ENCODE assay signal across 8 mouse cellular contexts in the genomic region with DNA sequence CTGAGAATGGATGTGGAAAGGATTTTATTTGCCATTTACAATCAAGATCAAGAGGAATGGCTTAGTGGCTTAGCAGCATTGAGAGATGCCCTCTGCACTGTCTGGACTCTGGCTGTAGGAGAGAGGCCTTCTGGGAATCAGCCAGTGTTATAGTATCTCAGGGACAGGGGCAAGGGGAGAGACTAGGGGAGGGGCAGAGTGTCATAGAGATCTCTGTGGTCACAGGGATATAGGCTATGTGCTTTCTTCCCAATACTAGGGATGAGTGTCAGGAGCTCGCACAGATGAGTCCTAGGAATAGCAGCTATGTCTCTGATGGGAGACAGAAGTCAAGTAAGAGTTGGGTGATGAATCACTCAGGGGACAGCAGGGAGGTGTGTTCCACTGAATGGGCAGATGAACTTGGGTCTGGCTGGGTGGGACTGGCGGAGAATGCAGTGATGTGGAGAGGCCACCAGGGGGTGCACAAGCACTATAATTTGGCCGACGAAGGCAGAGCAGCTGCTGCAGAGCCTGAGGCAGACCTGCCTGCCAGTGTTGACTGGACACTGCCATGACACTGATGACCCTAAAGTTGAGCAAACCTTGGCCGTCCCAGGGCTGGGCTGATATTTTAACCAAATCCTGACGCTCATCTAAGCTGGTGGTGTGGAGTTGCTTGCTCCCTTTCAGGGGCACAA. TPM values are rescaled to one million over a fixed set of nuclear protein-coding genes. Genes with fewer than 3 reads are reported as not detected.
A peak's percentile ranks its signal among the peaks of the same experiment; 100 is the strongest.
DNase-seq lines count a peak whose midpoint lies in the region; ATAC-seq and TF ChIP-seq lines count a peak whose summit lies in the region.
"Had no signal": no experiment of that assay in that cellular context is flagged by ENCODE, and none has a peak within 500 bp of the region (broad histone marks: within the 10 kb centered on the region; RNA-seq: fewer than 3 reads in every experiment).

No protein-coding gene starts in this region.

- H3K27ac ChIP-seq in bone marrow macrophage, adult 2 months (ENCODE audit: insufficient read depth, low read depth, low read length): no peak overlapping the region
- H3K27ac ChIP-seq in forebrain, embryonic 12.5 days: no peak overlapping the region
- H3K27ac ChIP-seq in hindbrain, embryonic 11.5 days (ENCODE audit: low read depth, low read length): no peak overlapping the region
- no peak overlapping the region for H3K27ac ChIP-seq in midbrain, embryonic 12.5 days (replicated peaks)
- H3K27ac ChIP-seq in small intestine, adult 2 months (ENCODE audit: insufficient read depth, low read depth, low read length): no peak overlapping the region
- H3K27ac ChIP-seq: heart, embryonic 13.5 days had no signal

- 0 out of 2 replicates have a peak, but pooled peaks cover 2% of the 10 kb centered on the region for H3K27me3 ChIP-seq in forebrain, embryonic 12.5 days
- H3K27me3 ChIP-seq in hindbrain, embryonic 11.5 days (ENCODE audit: control insufficient read depth, insufficient read depth, low read length): no peaks in the 10 kb centered on the region; the same call in 1 of the 2 replicates
- 0 out of 2 replicates have a peak, but pooled peaks cover 3% of the 10 kb centered on the region for H3K27me3 ChIP-seq in midbrain, embryonic 12.5 days
- H3K27me3 ChIP-seq in small intestine, adult 2 months (ENCODE audit: control insufficient read depth, insufficient read depth, low read length): no peaks in the 10 kb centered on the region

- H3K36me3 ChIP-seq in forebrain, embryonic 12.5 days (replicated peaks): no peaks in the 10 kb centered on the region
- no peaks in the 10 kb centered on the region for H3K36me3 ChIP-seq in hindbrain, embryonic 11.5 days (ENCODE audit: control insufficient read depth, insufficient read depth, low read length)
- H3K36me3 ChIP-seq in midbrain, embryonic 12.5 days: no peaks in the 10 kb centered on the region
- no peaks in the 10 kb centered on the region for H3K36me3 ChIP-seq in small intestine, adult 2 months (ENCODE audit: control insufficient read depth, insufficient read depth, low read length)
- H3K36me3 ChIP-seq: heart, embryonic 13.5 days had no signal

- no peak overlapping the region for H3K9ac ChIP-seq in forebrain, embryonic 12.5 days
- no peak overlapping the region for H3K9ac ChIP-seq in hindbrain, embryonic 11.5 days (ENCODE audit: low read depth, low read length)
- no peak overlapping the region for H3K9ac ChIP-seq in midbrain, embryonic 12.5 days (replicated peaks)
- H3K9ac ChIP-seq: heart, embryonic 13.5 days had no signal

- peak; percentile 41; the same call in 1 of the 2 replicates for TF ChIP-seq CTCF in bone marrow macrophage, adult 2 months (IDR thresholded peaks at IDR 0.05; ENCODE audit: low read depth, low read length)
- peak; percentile 78 for TF ChIP-seq CTCF in small intestine, adult 2 months (IDR thresholded peaks at IDR 0.05; ENCODE audit: extremely low read depth, insufficient read length, insufficient replicate concordance, low read depth, low read length)

- WGBS in forebrain, embryonic 12.5 days: 14% methylated on average over 6 of the region's 6 CpGs
- WGBS in hindbrain, embryonic 11.5 days: 12% methylated on average over 6 of the region's 6 CpGs
- WGBS in midbrain, embryonic 12.5 days: 15% methylated on average over 6 of the region's 6 CpGs
- 11% methylated on average over 6 of the region's 6 CpGs for WGBS in small intestine, adult 2 months

- no peaks in the 10 kb centered on the region for H3K9me3 ChIP-seq in forebrain, embryonic 12.5 days
- no peaks in the 10 kb centered on the region for H3K9me3 ChIP-seq in hindbrain, embryonic 11.5 days (ENCODE audit: control insufficient read depth, low read length)
- no peaks in the 10 kb centered on the region for H3K9me3 ChIP-seq in midbrain, embryonic 12.5 days
- H3K9me3 ChIP-seq: heart, embryonic 13.5 days had no signal

- intact Hi-C loops in left cerebral cortex, postnatal 25 days (cut with DNase I): loop anchor here (5.0 kb wide), 1 partner anchor 766 kb away; no protein-coding TSS in a partner anchor

- peaks cover 11% of the 10 kb centered on the region for H3K4me1 ChIP-seq in bone marrow macrophage, adult 2 months (ENCODE audit: control insufficient read depth, insufficient read depth, low read length)
- no peaks in the 10 kb centered on the region for H3K4me1 ChIP-seq in forebrain, embryonic 12.5 days
- no peaks in the 10 kb centered on the region for H3K4me1 ChIP-seq in hindbrain, embryonic 11.5 days (replicated peaks; ENCODE audit: control insufficient read depth, insufficient read depth, low read length)
- no peaks in the 10 kb centered on the region for H3K4me1 ChIP-seq in midbrain, embryonic 12.5 days
- H3K4me1 ChIP-seq in small intestine, adult 2 months (ENCODE audit: control insufficient read depth, insufficient read depth, insufficient read length, low read length): no peaks in the 10 kb centered on the region

- no peak for TF ChIP-seq POLR2A in bone marrow macrophage, adult 2 months (IDR thresholded peaks at IDR 0.05; ENCODE audit: borderline replicate concordance, low read depth, low read length)
- no peak for TF ChIP-seq POLR2A in small intestine, adult 2 months (IDR thresholded peaks at IDR 0.05; ENCODE audit: low read depth, low read length)

- no peak overlapping the region for H3K4me2 ChIP-seq in forebrain, embryonic 12.5 days
- H3K4me2 ChIP-seq in hindbrain, embryonic 11.5 days (replicated peaks; ENCODE audit: low read depth, low read length): no peak overlapping the region
- no peak overlapping the region for H3K4me2 ChIP-seq in midbrain, embryonic 12.5 days (replicated peaks)
- H3K4me2 ChIP-seq: heart, embryonic 13.5 days had no signal

- peak; percentile 48; the same call in 1 of the 2 replicates for ATAC-seq in forebrain, embryonic 12.5 days (ENCODE audit: low FRiP score)
- peak; percentile 6; the same call in 1 of the 2 replicates for ATAC-seq in hindbrain, embryonic 11.5 days (ENCODE audit: low FRiP score)
- peak; percentile 38 for ATAC-seq in midbrain, embryonic 12.5 days (ENCODE audit: low FRiP score, low read depth)

- no peak overlapping the region for H3K4me3 ChIP-seq in bone marrow macrophage, adult 2 months (ENCODE audit: insufficient read depth, low read length)
- no peak overlapping the region for H3K4me3 ChIP-seq in forebrain, embryonic 12.5 days (replicated peaks)
- no peak overlapping the region for H3K4me3 ChIP-seq in hindbrain, embryonic 11.5 days (ENCODE audit: low read depth, low read length)
- H3K4me3 ChIP-seq in midbrain, embryonic 12.5 days: no peak overlapping the region
- H3K4me3 ChIP-seq in small intestine, adult 2 months (ENCODE audit: low read depth, low read length): no peak overlapping the region
- H3K4me3 ChIP-seq: heart, embryonic 13.5 days had no signal

- peak; percentile 77 for DNase-seq in MEL-GATA-1-ER (ENCODE audit: extremely low read depth, low read depth)
- DNase-seq in hindbrain, embryonic 11.5 days (ENCODE audit: low spot score): peak; percentile 79
- DNase-seq in left cerebral cortex, postnatal 25 days (ENCODE audit: low spot score in 2 of 2): peak; percentile 58 to 59

RNA-seq across cellular contexts. Expression of gene Tmem121, which starts 30.1 kb away (rescaled TPM):
- not detected in 2 replicates for polyA plus RNA-seq in bone marrow macrophage, adult 2 months (2012; ENCODE audit: insufficient read depth, insufficient read length, missing spikeins)
- polyA plus RNA-seq in forebrain, embryonic 12.5 days (2016; fragmentation: Nextera tagmentation; extraction: Ambion mirVana): 21.6 and 21.9 TPM in 2 replicates
- 8.9 and 10.8 TPM in 2 replicates for polyA plus RNA-seq in hindbrain, embryonic 11.5 days (2014; fragmentation: Nextera tagmentation; extraction: Ambion mirVana)
- total RNA-seq in left cerebral cortex, postnatal 25 days (2021): 10 to 100 TPM; 26.3 to 29.6 TPM
- polyA plus RNA-seq in midbrain, embryonic 12.5 days (2016; fragmentation: Nextera tagmentation; extraction: Ambion mirVana): 25.1 and 25.3 TPM in 2 replicates
- 1.8 and 2.4 TPM in 2 replicates for polyA plus RNA-seq in small intestine, adult 2 months (2012; rRNA removed)

RNA-seq across cellular contexts. Expression of gene Tedc1, which starts 59.6 kb away (rescaled TPM):
- polyA plus RNA-seq in bone marrow macrophage, adult 2 months (2012; ENCODE audit: insufficient read depth, insufficient read length, missing spikeins): 7.1 and 8.7 TPM in 2 replicates
- polyA plus RNA-seq in forebrain, embryonic 12.5 days (2016; fragmentation: Nextera tagmentation; extraction: Ambion mirVana): 48.3 and 49.6 TPM in 2 replicates
- polyA plus RNA-seq in hindbrain, embryonic 11.5 days (2014; fragmentation: Nextera tagmentation; extraction: Ambion mirVana): 28.8 and 31.4 TPM in 2 replicates
- 1 to 10 TPM; 1.4 to 1.8 TPM for total RNA-seq in left cerebral cortex, postnatal 25 days (2021)
- 43.5 and 44.3 TPM in 2 replicates for polyA plus RNA-seq in midbrain, embryonic 12.5 days (2016; fragmentation: Nextera tagmentation; extraction: Ambion mirVana)
- 9.2 and 18.3 TPM in 2 replicates for polyA plus RNA-seq in small intestine, adult 2 months (2012; rRNA removed)
